Mouse (Mus musculus) CH12.LX (cell line): ENCODE measurements at regions not wholly inside any gene's neighbourhood (a gene's known extent, or its start where the extent isn't known, plus 50 kb on each side); places are given as distances from the start of the nearest gene placed in this dataset.

Experiments
- DNase-seq: peaks from one replicate; pipeline ENCODE4 v3.0.0-alpha.2; 2013; ENCODE audit errors: extremely low read depth
- H3K27ac ChIP-seq: 2 replicates; pipeline ENCODE4 v1.5.1; 2012; ENCODE audit warnings: low read depth, mild to moderate bottlenecking, control low read depth, moderate library complexity; ENCODE audit not compliant: insufficient read depth
- H3K27me3 ChIP-seq: replicated peaks from 2 replicates; pipeline ENCODE3; 2012; ENCODE audit warnings: inconsistent platforms
- H3K36me3 ChIP-seq, 2 experiments: replicated peaks in 1 of 2; 2 replicates each; pipeline versions ENCODE3 to v1.6.1; 2012; ENCODE audit warnings: inconsistent platforms in 1 of 2, low read length in 1 of 2, mild to moderate bottlenecking in 1 of 2, mixed read lengths in 1 of 2, moderate library complexity in 1 of 2; ENCODE audit not compliant: control insufficient read depth in 1 of 2, insufficient read depth in 1 of 2
- H3K4me1 ChIP-seq, 2 experiments: 2 replicates each; pipeline ENCODE4 v1.6.1; 2012; ENCODE audit warnings: inconsistent platforms in 1 of 2, moderate library complexity in 1 of 2; ENCODE audit not compliant: insufficient read depth in 2 of 2, control insufficient read depth in 1 of 2
- H3K4me2 ChIP-seq: 2 replicates; pipeline ENCODE4 v1.6.1; 2012; ENCODE audit warnings: low read depth, mild to moderate bottlenecking, control low read depth; ENCODE audit not compliant: poor library complexity, insufficient read depth, severe bottlenecking
- H3K4me3 ChIP-seq, 3 experiments: fragments of 150-350 bp in 1 of 3; sonication (generic) in 1 of 3; replicated peaks in 1 of 3; 2 replicates each; pipeline versions ENCODE3 to v1.5.1; 2011 to 2012; ENCODE audit warnings: low read depth in 2 of 3, low read length in 2 of 3, mild to moderate bottlenecking in 2 of 3, moderate library complexity in 2 of 3, control low read depth in 1 of 3, improper control_type of control experiment in 1 of 3, inconsistent platforms in 1 of 3, mixed read lengths in 1 of 3; ENCODE audit not compliant: poor library complexity in 1 of 3
- H3K79me2 ChIP-seq: replicated peaks from 2 replicates; pipeline ENCODE4 v1.6.1; 2012; ENCODE audit warnings: mild to moderate bottlenecking, moderate library complexity; ENCODE audit not compliant: control insufficient read depth, poor library complexity, insufficient read depth, severe bottlenecking; ENCODE audit errors: extremely low read depth
- H3K9ac ChIP-seq: 2 replicates; pipeline ENCODE4 v1.6.1; 2012; ENCODE audit warnings: low read depth, mild to moderate bottlenecking, control low read depth, moderate library complexity; ENCODE audit not compliant: insufficient read depth
- H3K9me3 ChIP-seq: replicated peaks from 2 replicates; pipeline ENCODE3; 2012; ENCODE audit warnings: low read length, inconsistent platforms, mixed read lengths
- BHLHE40 ChIP-seq: IDR thresholded peaks from 2 replicates; pipeline ENCODE4 v1.6.1; 2011; ENCODE audit warnings: mild to moderate bottlenecking, low read depth, low read length, improper control_type of control experiment
- CHD2 ChIP-seq: IDR thresholded peaks from 2 replicates; pipeline ENCODE4 v1.6.1; 2011; ENCODE audit warnings: low read length, improper control_type of control experiment
- CTCF ChIP-seq, 2 experiments: IDR thresholded peaks in 1 of 2; conservative IDR thresholded peaks in 1 of 2; 2 replicates each; pipeline ENCODE4 v1.5.1; 2011 to 2012; ENCODE audit warnings: low read depth in 2 of 2, low read length in 2 of 2, improper control_type of control experiment in 1 of 2, inconsistent platforms in 1 of 2, mild to moderate bottlenecking in 1 of 2, moderate library complexity in 1 of 2
- E2F4 ChIP-seq: IDR thresholded peaks from 2 replicates; pipeline ENCODE4 v1.6.1; 2011; ENCODE audit warnings: low read depth, low read length, improper control_type of control experiment; ENCODE audit not compliant: insufficient replicate concordance
- ELF1 ChIP-seq: IDR thresholded peaks from 2 replicates; pipeline ENCODE4 v1.6.1; 2014; ENCODE audit warnings: low read depth, mild to moderate bottlenecking, inconsistent platforms, low read length, improper control_type of control experiment
- ETS1 ChIP-seq: conservative IDR thresholded peaks from 2 replicates; pipeline ENCODE4 v1.6.1; 2012; ENCODE audit warnings: low read depth, mild to moderate bottlenecking, inconsistent platforms, low read length, improper control_type of control experiment, moderate library complexity
- HCFC1 ChIP-seq: IDR thresholded peaks from 2 replicates; pipeline ENCODE4 v1.6.1; 2012; ENCODE audit warnings: low read depth, mild to moderate bottlenecking, inconsistent platforms, low read length, improper control_type of control experiment
- JUN ChIP-seq: IDR thresholded peaks from 2 replicates; pipeline ENCODE4 v1.6.1; 2011; ENCODE audit warnings: low read depth, mild to moderate bottlenecking, low read length, improper control_type of control experiment, moderate library complexity; ENCODE audit not compliant: insufficient read depth
- JUND ChIP-seq: conservative IDR thresholded peaks from 2 replicates; pipeline ENCODE4 v1.6.1; 2011; ENCODE audit warnings: low read depth, low read length, improper control_type of control experiment
- MAFK ChIP-seq: IDR thresholded peaks from 2 replicates; pipeline ENCODE4 v1.6.1; 2011; ENCODE audit warnings: low read length, improper control_type of control experiment; ENCODE audit not compliant: insufficient replicate concordance
- MAX ChIP-seq: IDR thresholded peaks from 2 replicates; pipeline ENCODE4 v1.6.1; 2011; ENCODE audit warnings: low read length, improper control_type of control experiment
- MAZ ChIP-seq: IDR thresholded peaks from 2 replicates; pipeline ENCODE4 v1.6.1; 2012; ENCODE audit warnings: low read depth, mild to moderate bottlenecking, inconsistent platforms, low read length, improper control_type of control experiment, moderate library complexity
- NELFE ChIP-seq: IDR thresholded peaks from 2 replicates; pipeline ENCODE4 v1.6.1; 2011; ENCODE audit warnings: low read depth, low read length, improper control_type of control experiment
- PAX5 ChIP-seq: IDR thresholded peaks from 2 replicates; pipeline ENCODE4 v1.6.1; 2012; ENCODE audit warnings: low read length, inconsistent platforms, mixed read lengths
- POLR2A ChIP-seq: IDR thresholded peaks from 2 replicates; pipeline ENCODE4 v1.6.1; 2011; ENCODE audit warnings: low read depth, mild to moderate bottlenecking, improper control_type of control experiment, low read length
- POLR2AphosphoS2 ChIP-seq: IDR thresholded peaks from 2 replicates; pipeline ENCODE4 v1.6.1; 2011; ENCODE audit warnings: low read depth, low read length, improper control_type of control experiment
- RCOR1 ChIP-seq: conservative IDR thresholded peaks from 2 replicates; pipeline ENCODE4 v1.6.1; 2012; ENCODE audit warnings: low read depth, mild to moderate bottlenecking, inconsistent platforms, low read length, improper control_type of control experiment
- SIN3A ChIP-seq: IDR thresholded peaks from 2 replicates; pipeline ENCODE4 v1.6.1; 2012; ENCODE audit warnings: low read length, improper control_type of control experiment, inconsistent platforms
- SMC3 ChIP-seq: IDR thresholded peaks from 2 replicates; pipeline ENCODE4 v1.6.1; 2011; ENCODE audit warnings: low read depth, low read length, improper control_type of control experiment
- TBP ChIP-seq: conservative IDR thresholded peaks from 2 replicates; pipeline ENCODE4 v1.6.1; 2011; ENCODE audit warnings: low read depth, low read length, improper control_type of control experiment
- UBTF ChIP-seq: IDR thresholded peaks from 2 replicates; pipeline ENCODE4 v1.6.1; 2012; ENCODE audit warnings: low read depth, mild to moderate bottlenecking, inconsistent platforms, low read length, improper control_type of control experiment, moderate library complexity
- USF1 ChIP-seq: IDR thresholded peaks from 2 replicates; pipeline ENCODE4 v1.6.1; 2014; ENCODE audit warnings: low read depth, mild to moderate bottlenecking, inconsistent platforms, low read length, improper control_type of control experiment
- USF2 ChIP-seq: conservative IDR thresholded peaks from 2 replicates; pipeline ENCODE4 v1.6.1; 2011; ENCODE audit warnings: low read depth, low read length, improper control_type of control experiment
- ZC3H11A ChIP-seq: IDR thresholded peaks from 2 replicates; pipeline ENCODE4 v1.6.1; 2012; ENCODE audit warnings: low read depth, mild to moderate bottlenecking, inconsistent platforms, low read length, improper control_type of control experiment
- ZKSCAN1 ChIP-seq: IDR thresholded peaks from 2 replicates; pipeline ENCODE4 v1.6.1; 2012; ENCODE audit warnings: low read depth, inconsistent platforms, low read length, improper control_type of control experiment, borderline replicate concordance
- ZMIZ1 ChIP-seq: IDR thresholded peaks from 2 replicates; pipeline ENCODE4 v1.6.1; 2012; ENCODE audit warnings: low read depth, mild to moderate bottlenecking, inconsistent platforms, low read length, improper control_type of control experiment
- dilution Hi-C: fragments of 300-500 bp; cut with MboI; formaldehyde crosslinking; loops from 2 replicates; pipeline ENCODE4 v1.14.3; 2020; ENCODE audit warnings: low sequenced_read_pairs; ENCODE audit not compliant: extremely low pct_unique_long_range_greater_than_20kb, extremely low pct_ligation_motif_present
- in situ Hi-C: fragments of 300-500 bp; cut with MboI; formaldehyde crosslinking; loops from 3 replicates; pipeline ENCODE4 v1.14.3; 2019; ENCODE audit warnings: low sequenced_read_pairs, low pct_ligation_motif_present, low pct_unique_long_range_greater_than_20kb, mixed read lengths

- TF ChIP-seq JUN: no peak
- no peak for TF ChIP-seq CHD2
Observed at GRCm38 (mm10) chr6:22459440-22460016, 103.5 kb upstream of the Fam3c start (continued).

DNA sequence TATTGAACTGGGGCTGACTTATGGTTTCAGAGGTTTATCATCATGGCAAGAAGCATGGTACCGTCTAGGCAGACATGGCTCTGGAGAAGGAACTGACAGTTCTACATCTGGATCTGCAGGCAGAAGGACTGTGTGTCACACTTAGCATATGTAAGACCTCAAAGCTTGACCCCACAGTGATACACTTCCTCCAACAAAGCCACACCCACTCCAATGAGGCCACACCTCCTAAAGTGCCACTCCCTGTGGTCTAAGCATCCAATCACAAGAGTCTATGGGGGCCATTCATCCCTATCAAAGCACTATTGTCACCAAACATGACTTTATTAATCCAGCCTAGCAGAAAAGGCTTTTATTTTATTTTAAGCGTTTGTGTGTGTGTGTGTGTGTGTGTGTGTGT, 96.2 kb upstream of the Fam3c start:
- in situ Hi-C loops: no loop called here
- Histone ChIP-seq H3K27me3 (no peaks in the 10 kb centered on the region), H3K36me3 (no peaks in the 10 kb centered on the region), H3K9ac (no peak overlapping the region), H3K9me3 (peaks cover 5% of the 10 kb centered on the region), H3K27ac (no peak overlapping the region), H3K4me3 (no peak overlapping the region), H3K4me2 (no peak overlapping the region), H3K79me2 (no peaks in the 10 kb centered on the region), H3K4me1 (peaks cover 4 to 22% of the 10 kb centered on the region in 2 experiments)
- TF ChIP-seq SIN3A: no peak
- no peak for TF ChIP-seq BHLHE40
- TF ChIP-seq POLR2AphosphoS2: no peak
- no peak for TF ChIP-seq ZC3H11A
- TF ChIP-seq MAFK: no peak
- no peak for TF ChIP-seq ZKSCAN1
- TF ChIP-seq ZMIZ1: no peak
- no peak for TF ChIP-seq USF1
- TF ChIP-seq UBTF: no peak
- TF ChIP-seq JUND: no peak
- no peak for TF ChIP-seq SMC3
- no peak for TF ChIP-seq TBP
- no peak for TF ChIP-seq ETS1
- TF ChIP-seq RCOR1: no peak
- no peak for TF ChIP-seq E2F4
- TF ChIP-seq NELFE: no peak
- no peak for TF ChIP-seq POLR2A
- TF ChIP-seq MAZ: no peak
- TF ChIP-seq JUN: no peak
- no peak for TF ChIP-seq PAX5
- no peak for DNase-seq
- dilution Hi-C loops: no loop called here

DNA sequence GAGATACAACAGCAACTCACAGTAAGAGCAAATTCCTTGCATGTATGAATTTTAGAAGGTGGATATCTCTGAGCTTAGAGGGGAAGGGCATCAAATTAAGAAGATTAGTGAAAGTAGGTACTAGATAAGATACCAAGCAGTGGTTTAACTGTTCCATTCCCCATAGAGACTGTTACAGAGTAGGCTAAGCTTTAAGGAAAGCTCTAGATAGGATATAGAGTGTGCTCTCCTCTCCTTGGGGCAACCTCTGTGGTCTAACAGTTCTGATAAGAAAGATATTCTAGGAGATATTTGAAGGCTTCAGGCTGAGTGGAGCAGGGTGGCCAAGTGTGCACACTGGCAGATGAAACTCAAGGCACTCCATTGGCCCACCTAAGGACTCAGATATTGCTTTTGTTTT, 94.5 kb upstream of the Fam3c start:
- Histone ChIP-seq H3K4me1 (peaks cover 4 to 34% of the 10 kb centered on the region in 2 experiments), H3K27ac (no peak overlapping the region)
- in situ Hi-C loops: no loop called here

More for the DNA sequence above, 94.5 kb upstream of the Fam3c start:
- H3K79me2 ChIP-seq: no peaks in the 10 kb centered on the region
- no peak overlapping the region for H3K4me2 ChIP-seq
- no peaks in the 10 kb centered on the region for H3K27me3 ChIP-seq
- dilution Hi-C loops: no loop called here
- H3K9me3 ChIP-seq: no peaks in the 10 kb centered on the region
- no peaks in the 10 kb centered on the region for H3K36me3 ChIP-seq
- H3K9ac ChIP-seq: no peak overlapping the region
- DNase-seq: no peak
- no peak overlapping the region for H3K4me3 ChIP-seq
- TF ChIP-seq ZMIZ1: no peak
- no peak for TF ChIP-seq HCFC1
- no peak for TF ChIP-seq MAZ
- no peak for TF ChIP-seq ELF1
- no peak for TF ChIP-seq PAX5
- TF ChIP-seq USF2: no peak
- no peak for TF ChIP-seq E2F4
- no peak for TF ChIP-seq UBTF
- TF ChIP-seq POLR2A: no peak
- no peak for TF ChIP-seq ETS1
- TF ChIP-seq MAX: no peak
- TF ChIP-seq NELFE: no peak
- no peak for TF ChIP-seq MAFK
- no peak for TF ChIP-seq USF1
- TF ChIP-seq JUND: no peak
- no peak for TF ChIP-seq CTCF (conservative IDR thresholded peaks at IDR 0.05 in 1 of 2, IDR thresholded peaks at IDR 0.05 in 1 of 2; ENCODE audit: low read depth in 2 of 2, low read length in 2 of 2)
- no peak for TF ChIP-seq ZKSCAN1
- no peak for TF ChIP-seq POLR2AphosphoS2
